Mouse (Mus musculus) layer of hippocampus, adult 9-10 months (tissue): ENCODE data around the gene Nme2.
"Not testable (repeated sequence)": the region's sequence is repeated elsewhere in the genome, so short reads cannot be mapped to it uniquely, and the experiment has no call there.

ENCODE experiments used
- DNase-seq: peaks from one replicate; pipeline ENCODE4 v3.0.0; 2022; ENCODE audit warnings: low spot score

Gene Nme2

GRCm38 (mm10) chr11:93967381-93967780 is 11.3 kb upstream of the Nme2 start:
- no peak for DNase-seq

- DNase-seq = no peak
Observed at GRCm38 (mm10) chr11:93965391-93965790, 9.3 kb upstream of the Nme2 start.

GRCm38 (mm10) chr11:93963013-93963412 is 7.0 kb upstream of the Nme2 start:
- DNase-seq = no peak

- DNase-seq = no peak
Observed at GRCm38 (mm10) chr11:93961482-93961881, 5.4 kb upstream of the Nme2 start.

GRCm38 (mm10) chr11:93957746-93958145 is 1.7 kb upstream of the Nme2 start:
- no peak for DNase-seq

- DNase-seq = no peak
Observed at GRCm38 (mm10) chr11:93957031-93957555, 1.0 kb upstream of the Nme2 start.

GRCm38 (mm10) chr11:93955256-93956150 is 556 bp downstream of the Nme2 start:
- peak; percentile 66 for DNase-seq

GRCm38 (mm10) chr11:93954738-93955255 is 1.3 kb downstream of the Nme2 start:
- DNase-seq = no peak

GRCm38 (mm10) chr11:93952376-93952775 is 3.7 kb downstream of the Nme2 start:
- no peak for DNase-seq

- DNase-seq = no peak
Observed at GRCm38 (mm10) chr11:93950045-93950444, 6.0 kb downstream of the Nme2 start.

- no peak for DNase-seq
Observed at GRCm38 (mm10) chr11:93948887-93949567, 7.0 kb downstream of the Nme2 start.

- no peak for DNase-seq
Observed at GRCm38 (mm10) chr11:93944986-93945385, 11.1 kb downstream of the Nme2 start.

- DNase-seq = no peak
Observed at GRCm38 (mm10) chr11:93940906-93941305, 15.2 kb downstream of the Nme2 start.

- DNase-seq = no peak
Observed at GRCm38 (mm10) chr11:93929106-93929505, 27.0 kb downstream of the Nme2 start.

- not testable (repeated sequence) for DNase-seq
Observed at GRCm38 (mm10) chr11:93915019-93915418, 41.0 kb downstream of the Nme2 start.

GRCm38 (mm10) chr11:93911603-93912002 is 44.5 kb downstream of the Nme2 start:
- DNase-seq = no peak

GRCm38 (mm10) chr11:93908829-93909228 is 47.2 kb downstream of the Nme2 start:
- no peak for DNase-seq

GRCm38 (mm10) chr11:93907839-93908238 is 48.2 kb downstream of the Nme2 start:
- DNase-seq = no peak

GRCm38 (mm10) chr11:93906834-93907233 is 49.2 kb downstream of the Nme2 start:
- DNase-seq = no peak
